Mouse (Mus musculus) cortical plate, adult 2 months (tissue): Measurements from ENCODE around the gene Itgav.

Experiments used
- CTCF ChIP-seq: fragments of 200-500 bp; IDR thresholded peaks from 2 replicates; pipeline ENCODE4 v1.5.1; 2011; ENCODE audit warnings: mild to moderate bottlenecking, control low read depth, low read length; ENCODE audit not compliant: insufficient read depth; ENCODE audit errors: extremely low read depth
- POLR2A ChIP-seq: fragments of 200-500 bp; IDR thresholded peaks from 2 replicates; pipeline ENCODE4 v1.6.1; 2011; ENCODE audit warnings: mild to moderate bottlenecking, low read length, control low read depth; ENCODE audit not compliant: insufficient read depth; ENCODE audit errors: extremely low read depth

GRCm38 (mm10) chr2:83676226-83676870, 47.8 kb upstream of the Itgav start:
- TF ChIP-seq CTCF (no peak), POLR2A (no peak)
